Mouse (Mus musculus) ES-E14 (cell line): ENCODE results near the gene Mrpl23. TPM values are rescaled to one million over a fixed set of nuclear protein-coding genes. Genes with fewer than 3 reads are reported as not detected.

Experiments
- DNase-seq: peaks from one replicate; pipeline ENCODE4 v3.0.0-alpha.2; 2013; ENCODE audit warnings: low read depth, low spot score
- H3K27ac ChIP-seq: 2 replicates; pipeline ENCODE4 v1.5.1; 2012; ENCODE audit warnings: low read depth, mild to moderate bottlenecking, low read length, moderate library complexity, mixed read lengths; ENCODE audit not compliant: poor library complexity, insufficient read depth, severe bottlenecking
- H3K36me3 ChIP-seq: 2 replicates; pipeline ENCODE4 v1.6.1; 2012; ENCODE audit warnings: mild to moderate bottlenecking, low read length, moderate library complexity, mixed read lengths; ENCODE audit not compliant: control insufficient read depth, poor library complexity, insufficient read depth, severe bottlenecking
- H3K4me1 ChIP-seq, 2 experiments: fragments of 150-350 bp in 1 of 2; sonication (generic) in 1 of 2; 2 replicates each; pipeline ENCODE4 v1.6.1; 2012; ENCODE audit warnings: low read length in 2 of 2, mild to moderate bottlenecking in 1 of 2, mixed read lengths in 1 of 2; ENCODE audit not compliant: control insufficient read depth in 2 of 2, insufficient read depth in 2 of 2, poor library complexity in 1 of 2
- H3K4me3 ChIP-seq, 2 experiments: fragments of 150-350 bp in 1 of 2; sonication (generic) in 1 of 2; 2 replicates each; pipeline ENCODE4 v1.5.1; 2012; ENCODE audit warnings: low read length in 2 of 2, low read depth in 1 of 2, mild to moderate bottlenecking in 1 of 2, mixed read lengths in 1 of 2; ENCODE audit not compliant: insufficient read depth in 1 of 2, poor library complexity in 1 of 2, severe bottlenecking in 1 of 2
- H3K9ac ChIP-seq: 2 replicates; pipeline ENCODE4 v1.6.1; 2012; ENCODE audit warnings: low read depth, mild to moderate bottlenecking, low read length, mixed read lengths; ENCODE audit not compliant: poor library complexity, insufficient read depth, severe bottlenecking
- H3K9me3 ChIP-seq: fragments of 150-350 bp; sonication (generic); 2 replicates; pipeline ENCODE4 v1.6.1; 2012; ENCODE audit warnings: low read depth, mild to moderate bottlenecking, low read length; ENCODE audit not compliant: control insufficient read depth, insufficient read depth
- CHD2 ChIP-seq: IDR thresholded peaks from 2 replicates; pipeline ENCODE4 v1.6.1; 2014; ENCODE audit warnings: mild to moderate bottlenecking, low read depth, low read length, inconsistent platforms
- HCFC1 ChIP-seq: IDR thresholded peaks from 2 replicates; pipeline ENCODE4 v1.6.1; 2012; ENCODE audit warnings: low read length, inconsistent platforms, borderline replicate concordance; ENCODE audit not compliant: insufficient read depth
- MAFK ChIP-seq: IDR thresholded peaks from 2 replicates; pipeline ENCODE4 v1.6.1; 2014; ENCODE audit warnings: mild to moderate bottlenecking, low read depth, low read length, inconsistent platforms; ENCODE audit not compliant: insufficient read depth
- ZC3H11A ChIP-seq: IDR thresholded peaks from 2 replicates; pipeline ENCODE4 v1.6.1; 2012; ENCODE audit warnings: low read depth, mild to moderate bottlenecking, inconsistent platforms, low read length, borderline replicate concordance
- ZNF384 ChIP-seq: IDR thresholded peaks from 2 replicates; pipeline ENCODE4 v1.6.1; 2012; ENCODE audit warnings: low read depth, low read length, inconsistent platforms
- in situ Hi-C, 2 experiments: fragments of 600-800 bp; cut with MboI; formaldehyde crosslinking; loops; one replicate each; pipeline ENCODE4 v1.15.1; 2025; ENCODE audit warnings: low sequenced_read_pairs in 2 of 2, inconsistent platforms in 1 of 2; ENCODE audit not compliant: unreplicated experiment in 2 of 2
- total RNA-seq: library from RNA; depleted of rRNA; stranded (reverse); fragments of 300-350 nt; gene quantifications from 2 replicates; pipeline ENCODE4 v1.2.3, GENCODE M21; 2012

Gene Mrpl23
- total RNA-seq, 1 experiment, result 49.1 TPM

DNA sequence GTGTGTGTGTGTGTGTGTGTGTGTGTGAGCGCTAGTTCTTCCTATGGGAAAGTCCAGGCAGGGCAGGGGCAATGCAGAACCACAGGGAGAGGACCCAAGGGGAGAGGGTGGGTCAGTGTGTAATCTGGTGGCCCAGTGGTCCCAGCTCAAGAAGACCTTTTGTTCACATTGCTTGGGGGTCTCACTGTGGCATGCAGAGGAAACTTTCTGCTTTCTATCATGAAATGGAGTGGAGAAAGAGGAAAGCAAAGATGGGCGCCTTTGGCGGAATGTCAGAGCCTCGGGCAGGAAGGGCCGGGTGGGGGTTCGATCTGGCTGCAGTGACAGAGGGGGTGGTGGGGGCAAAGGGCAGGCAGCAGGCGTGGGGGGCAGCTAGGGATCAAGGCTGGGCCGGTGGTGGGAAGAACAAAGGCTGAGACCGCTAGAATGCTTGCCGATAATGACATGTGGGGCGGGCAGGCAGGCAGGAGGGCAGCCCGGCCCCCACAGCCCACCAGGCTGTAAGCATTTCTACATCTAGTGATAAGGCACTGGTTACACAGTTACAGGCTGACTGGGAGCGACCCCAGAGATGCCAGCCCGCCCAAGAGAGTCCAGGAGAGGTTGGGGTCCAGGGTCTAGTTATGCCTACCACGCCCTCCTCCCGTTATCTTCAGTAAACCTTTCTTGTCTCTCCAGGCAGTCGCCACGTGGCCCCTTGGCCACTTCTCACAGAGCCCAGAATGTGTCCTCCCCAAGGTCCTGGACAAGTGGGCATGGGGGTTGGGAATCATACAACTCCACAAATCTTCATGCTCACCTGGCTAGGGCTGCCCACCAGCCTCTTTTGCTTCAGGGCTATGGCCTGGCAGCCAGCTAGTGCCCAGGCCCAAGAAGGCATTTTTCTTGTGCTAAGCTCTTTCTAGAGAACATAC lies 28.7 kb downstream of the Mrpl23 start:
- Histone ChIP-seq H3K4me3 (no peak overlapping the region), H3K27ac (no peak overlapping the region), H3K4me1 (peaks cover 0 to 7% of the 10 kb centered on the region in 2 experiments; a peak in 1 of 4 replicates), H3K36me3 (no peaks in the 10 kb centered on the region), H3K9ac (no peak overlapping the region), H3K9me3 (no peaks in the 10 kb centered on the region)
- no peak for TF ChIP-seq CHD2
- no peak for TF ChIP-seq MAFK
- no peak for TF ChIP-seq ZC3H11A
- TF ChIP-seq ZNF384, result no peak
- no peak for TF ChIP-seq HCFC1
- in situ Hi-C loops, result no loop called here
- DNase-seq, result no peak

DNA sequence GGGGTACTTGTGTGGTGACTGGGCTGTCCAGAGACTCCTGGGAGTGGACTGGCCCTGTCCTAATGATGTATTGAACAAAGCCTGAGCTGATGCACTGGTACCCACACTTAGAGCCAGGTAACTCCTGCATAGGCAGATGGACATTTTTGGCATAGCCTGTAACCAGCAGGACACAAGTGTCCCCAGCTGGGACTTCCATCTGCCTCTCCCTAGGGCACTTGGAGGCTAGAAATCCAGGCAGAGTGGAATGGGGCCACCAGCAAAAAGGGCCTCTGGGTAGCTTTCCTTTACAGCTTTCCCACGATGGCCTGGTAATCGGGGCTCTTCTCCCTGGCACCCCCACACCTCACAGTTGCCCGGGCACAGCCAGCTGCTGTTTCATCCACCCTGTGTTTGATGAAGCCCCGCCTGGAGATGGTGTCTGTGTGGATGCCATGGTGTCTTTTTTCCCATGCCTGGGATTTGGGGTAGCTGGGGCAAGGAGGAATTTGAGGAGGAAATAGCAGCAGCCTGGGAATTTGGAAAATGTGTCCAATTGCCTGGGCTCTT lies 29.4 kb downstream of the Mrpl23 start:
- Histone ChIP-seq H3K4me1 (peaks cover 0 to 7% of the 10 kb centered on the region in 2 experiments; a peak in 1 of 4 replicates), H3K9me3 (no peaks in the 10 kb centered on the region), H3K36me3 (no peaks in the 10 kb centered on the region), H3K27ac (no peak overlapping the region), H3K4me3 (no peak overlapping the region), H3K9ac (no peak overlapping the region)
- in situ Hi-C loops, result no loop called here
- no peak for DNase-seq
- TF ChIP-seq CHD2 (no peak), ZC3H11A (no peak), MAFK (no peak), HCFC1 (no peak)

DNA sequence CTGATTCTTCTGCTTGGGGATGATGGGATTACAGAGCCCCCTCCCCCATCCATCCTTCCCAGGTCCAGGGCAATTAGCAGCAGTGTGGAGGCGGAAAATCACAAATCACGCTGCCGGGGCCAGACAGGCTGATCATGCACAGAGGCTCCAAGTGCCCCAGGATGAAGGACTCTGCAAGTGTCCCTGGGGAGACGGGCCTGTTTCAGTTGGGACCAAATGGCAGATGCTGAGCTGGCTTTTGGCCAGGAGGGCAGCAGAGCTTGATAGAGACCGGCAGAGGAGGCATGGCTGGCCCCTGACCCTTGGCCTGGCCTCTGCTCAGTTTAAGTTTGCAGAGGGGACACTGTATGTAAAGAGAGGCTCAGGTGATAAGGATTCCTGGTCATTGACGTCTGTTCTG lies 30.7 kb downstream of the Mrpl23 start:
- Histone ChIP-seq H3K36me3 (no peaks in the 10 kb centered on the region), H3K9me3 (no peaks in the 10 kb centered on the region), H3K4me1 (peaks cover 0 to 7% of the 10 kb centered on the region in 2 experiments; a peak in 1 of 4 replicates), H3K27ac (no peak overlapping the region), H3K9ac (no peak overlapping the region), H3K4me3 (no peak overlapping the region)
- TF ChIP-seq CHD2 (no peak), HCFC1 (no peak), ZC3H11A (no peak), ZNF384 (no peak), MAFK (no peak)
- DNase-seq, result no peak
- in situ Hi-C loops, result no loop called here

DNA sequence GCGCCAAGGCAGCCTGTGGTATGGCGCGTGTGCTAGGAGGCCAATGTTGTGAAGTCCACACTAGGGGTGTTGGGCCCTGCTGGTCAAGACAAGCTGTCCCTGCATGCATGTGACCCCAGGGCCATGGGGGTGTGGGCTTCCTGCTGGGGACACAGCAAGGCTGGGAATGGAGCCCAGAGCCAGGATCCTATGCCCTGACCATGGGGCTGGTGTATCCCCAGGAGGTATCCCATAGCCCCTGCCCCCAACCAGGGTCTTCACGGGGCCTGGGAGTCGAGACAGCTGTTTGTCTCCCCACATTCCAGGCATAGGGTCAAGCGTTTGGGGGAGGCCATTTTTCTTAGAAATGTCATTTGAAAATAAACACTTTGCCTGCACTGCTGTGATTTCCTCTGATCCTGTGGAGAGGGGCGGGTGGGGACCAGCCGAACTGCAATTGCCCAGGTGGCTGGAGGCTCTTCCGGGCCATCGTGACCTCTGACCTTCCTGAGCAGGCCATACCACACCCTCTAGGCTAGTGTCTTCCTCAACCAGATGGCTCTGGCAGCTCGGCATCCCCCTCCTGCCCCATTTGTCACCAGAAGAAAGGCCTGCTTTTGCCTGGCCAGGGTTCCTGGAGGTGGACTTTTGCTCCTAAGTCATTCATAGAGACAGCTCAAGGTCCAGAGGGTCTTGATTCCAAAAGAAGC lies 32.6 kb downstream of the Mrpl23 start:
- in situ Hi-C loops, result no loop called here
- Histone ChIP-seq H3K4me1 (peaks cover 0 to 7% of the 10 kb centered on the region in 2 experiments; a peak in 1 of 4 replicates), H3K9me3 (no peaks in the 10 kb centered on the region), H3K9ac (no peak overlapping the region), H3K27ac (no peak overlapping the region), H3K36me3 (no peaks in the 10 kb centered on the region), H3K4me3 (no peak overlapping the region)
- TF ChIP-seq MAFK (no peak), ZNF384 (no peak), CHD2 (no peak), HCFC1 (no peak), ZC3H11A (no peak)
- no peak for DNase-seq
